Comparison of ENCODE assay signal across 10 mouse cellular contexts in genomic region chr17:84147183-84148108, GRCm38 (mm10). TPM values are rescaled to one million over a fixed set of nuclear protein-coding genes. Genes with fewer than 3 reads are reported as not detected.
DNase-seq lines count a peak whose midpoint lies in the region; ATAC-seq and TF ChIP-seq lines count a peak whose summit lies in the region.
"Had no signal": no experiment of that assay in that cellular context is flagged by ENCODE, and none has a peak within 500 bp of the region (broad histone marks: within the 10 kb centered on the region; RNA-seq: fewer than 3 reads in every experiment).

No protein-coding gene starts in this region.

- H3K27ac ChIP-seq in heart, embryonic 12.5 days (ENCODE audit: poor library complexity, severe bottlenecking), result peak overlapping the region; percentile 86
- H3K27ac ChIP-seq in stomach, embryonic 14.5 days (ENCODE audit: low read length), result no peak overlapping the region
- H3K27ac ChIP-seq in stomach, postnatal 0 days (replicated peaks), result no peak overlapping the region
- peak overlapping the region; percentile 61 for H3K27ac ChIP-seq in intestine, embryonic 15.5 days
- H3K27ac ChIP-seq: midbrain, embryonic 13.5 days had no signal

- 44% methylated on average over 11 of the region's 11 CpGs for WGBS in heart, embryonic 12.5 days
- WGBS in stomach, embryonic 14.5 days, result 64% methylated on average over 11 of the region's 11 CpGs
- 61% methylated on average over 11 of the region's 11 CpGs for WGBS in stomach, postnatal 0 days
- WGBS in intestine, embryonic 15.5 days, result 58% methylated on average over 11 of the region's 11 CpGs

- intact Hi-C loops in heart, postnatal 14 days (cut with DNase I), result loop anchor here (2.0 kb wide), 1 partner anchor 33 kb away; no protein-coding TSS in a partner anchor

- H3K4me1 ChIP-seq in heart, embryonic 12.5 days (replicated peaks), result peaks cover 68% of the 10 kb centered on the region
- H3K4me1 ChIP-seq in stomach, embryonic 14.5 days (ENCODE audit: control insufficient read depth, insufficient read depth, low read length), result peaks cover 32% of the 10 kb centered on the region
- peaks cover 22% of the 10 kb centered on the region for H3K4me1 ChIP-seq in stomach, postnatal 0 days (replicated peaks; ENCODE audit: control insufficient read depth, insufficient read depth)
- peaks cover 63% of the 10 kb centered on the region for H3K4me1 ChIP-seq in intestine, embryonic 15.5 days (replicated peaks)

- no peak for TF ChIP-seq EP300 in stomach, postnatal 0 days (optimal IDR thresholded peaks at IDR 0.05)

- H3K4me2 ChIP-seq in heart, embryonic 12.5 days, result 0 out of 2 replicates have a peak overlapping the region, but pooled peaks have one; percentile 13
- no peak overlapping the region for H3K4me2 ChIP-seq in stomach, embryonic 14.5 days (replicated peaks; ENCODE audit: low read depth, low read length)
- no peak overlapping the region for H3K4me2 ChIP-seq in stomach, postnatal 0 days (replicated peaks; ENCODE audit: low read depth)
- no peak overlapping the region for H3K4me2 ChIP-seq in intestine, embryonic 15.5 days (replicated peaks)
- H3K4me2 ChIP-seq: midbrain, embryonic 13.5 days had no signal

- ATAC-seq in heart, embryonic 12.5 days (ENCODE audit: insufficient number of reproducible peaks, low FRiP score), result peak; percentile 77
- peak; percentile 14; the same call in 1 of the 2 replicates for ATAC-seq in stomach, embryonic 14.5 days (ENCODE audit: insufficient number of reproducible peaks, insufficient read depth, low FRiP score, low read depth)
- no peak for ATAC-seq in stomach, postnatal 0 days (ENCODE audit: low FRiP score, low TSS enrichment)
- ATAC-seq in intestine, embryonic 15.5 days, result no peak
- ATAC-seq: midbrain, embryonic 13.5 days had no signal

- TF ChIP-seq CTCF in stomach, postnatal 0 days (IDR thresholded peaks at IDR 0.05; ENCODE audit: low read depth), result no peak

- H3K4me3 ChIP-seq in heart, embryonic 12.5 days, result no peak overlapping the region
- no peak overlapping the region for H3K4me3 ChIP-seq in stomach, embryonic 14.5 days (ENCODE audit: low read depth, low read length)
- no peak overlapping the region for H3K4me3 ChIP-seq in stomach, postnatal 0 days (ENCODE audit: low read depth, low read length)
- H3K4me3 ChIP-seq in intestine, embryonic 15.5 days (replicated peaks), result no peak overlapping the region
- H3K4me3 ChIP-seq: midbrain, embryonic 13.5 days had no signal

- 0 out of 2 replicates have a peak overlapping the region, but pooled peaks have one; percentile 20 for H3K9ac ChIP-seq in heart, embryonic 12.5 days
- no peak overlapping the region for H3K9ac ChIP-seq in stomach, embryonic 14.5 days (replicated peaks; ENCODE audit: low read depth, low read length)
- no peak overlapping the region for H3K9ac ChIP-seq in stomach, postnatal 0 days (ENCODE audit: low read length)
- H3K9ac ChIP-seq in intestine, embryonic 15.5 days, result no peak overlapping the region
- H3K9ac ChIP-seq: midbrain, embryonic 13.5 days had no signal

- DNase-seq in heart, postnatal 14 days, result no peak
- no peak for DNase-seq in stomach, postnatal 0 days (ENCODE audit: low spot score)
- DNase-seq in spleen, postnatal 4 days (ENCODE audit: low spot score in 2 of 2), result peak; percentile 68 to 75
- DNase-seq in kidney, adult 11 months, result no peak
- DNase-seq in left cerebral cortex, adult 11 months (ENCODE audit: low spot score), result no peak
- DNase-seq: cerebellum, adult 8-10 months had no signal

- no peaks in the 10 kb centered on the region for H3K36me3 ChIP-seq in heart, embryonic 12.5 days
- H3K36me3 ChIP-seq in stomach, embryonic 14.5 days (ENCODE audit: control insufficient read depth, insufficient read depth, low read length), result no peaks in the 10 kb centered on the region
- no peaks in the 10 kb centered on the region for H3K36me3 ChIP-seq in stomach, postnatal 0 days (ENCODE audit: control insufficient read depth, insufficient read depth, low read length)
- no peaks in the 10 kb centered on the region for H3K36me3 ChIP-seq in intestine, embryonic 15.5 days
- H3K36me3 ChIP-seq: midbrain, embryonic 13.5 days had no signal

- no peaks in the 10 kb centered on the region for H3K9me3 ChIP-seq in heart, embryonic 12.5 days (replicated peaks)
- no peaks in the 10 kb centered on the region for H3K9me3 ChIP-seq in stomach, embryonic 14.5 days (ENCODE audit: control insufficient read depth, low read depth, low read length)
- no peaks in the 10 kb centered on the region for H3K9me3 ChIP-seq in stomach, postnatal 0 days (ENCODE audit: control insufficient read depth, low read length)
- no peaks in the 10 kb centered on the region for H3K9me3 ChIP-seq in intestine, embryonic 15.5 days
- H3K9me3 ChIP-seq: midbrain, embryonic 13.5 days had no signal

- no peaks in the 10 kb centered on the region; the same call in 1 of the 2 replicates for H3K27me3 ChIP-seq in heart, embryonic 12.5 days (replicated peaks)
- H3K27me3 ChIP-seq in stomach, embryonic 14.5 days (ENCODE audit: control insufficient read depth, insufficient read depth, low read length), result no peaks in the 10 kb centered on the region
- no peaks in the 10 kb centered on the region for H3K27me3 ChIP-seq in stomach, postnatal 0 days (ENCODE audit: control insufficient read depth, insufficient read depth, low read length)
- H3K27me3 ChIP-seq in intestine, embryonic 15.5 days (replicated peaks), result no peaks in the 10 kb centered on the region

RNA-seq across cellular contexts. Expression of gene Zfp36l2, which starts 40.3 kb away (rescaled TPM):
- polyA plus RNA-seq in heart, embryonic 12.5 days (2016; fragmentation: Nextera tagmentation; extraction: Ambion mirVana), result 10.3 and 10.5 TPM in 2 replicates
- total RNA-seq in heart, postnatal 14 days (2021), result 10 to 100 TPM; 30.3 to 33.3 TPM
- polyA plus RNA-seq in stomach, embryonic 14.5 days (2014; fragmentation: Nextera tagmentation; extraction: Ambion mirVana), result 31.2 and 33.2 TPM in 2 replicates
- polyA plus RNA-seq in stomach, postnatal 0 days (2015; fragmentation: Nextera tagmentation; extraction: Ambion mirVana), result 17.5 and 18.3 TPM in 2 replicates
- polyA plus RNA-seq in intestine, embryonic 15.5 days (2015; fragmentation: Nextera tagmentation; extraction: Ambion mirVana), result 23.2 and 29.7 TPM in 2 replicates

Comparison
In these comparisons a context has a peak if more than half of its experiments do, and no peak if none do; other contexts are left out.
1. ATAC-seq: peak in heart, embryonic 12.5 days (single experiment) and stomach, embryonic 14.5 days (single experiment); none in stomach, postnatal 0 days (single experiment) and intestine, embryonic 15.5 days (single experiment).
2. H3K27ac ChIP-seq: peak in heart, embryonic 12.5 days (single experiment) and intestine, embryonic 15.5 days (single experiment); none in stomach, embryonic 14.5 days (single experiment) and stomach, postnatal 0 days (single experiment).
3. DNase-seq: peak in spleen, postnatal 4 days (2 of 2); none in heart, postnatal 14 days (0 of 2), stomach, postnatal 0 days (single experiment), kidney, adult 11 months (single experiment) and left cerebral cortex, adult 11 months (single experiment).